Mouse (Mus musculus) CH12.LX (cell line): Measurements from ENCODE around the gene Col19a1. TPM values are rescaled to one million over a fixed set of nuclear protein-coding genes. Genes with fewer than 3 reads are reported as not detected.

Source experiments
- DNase-seq: peaks from one replicate; pipeline ENCODE4 v3.0.0-alpha.2; 2013; ENCODE audit errors: extremely low read depth
- H3K27ac ChIP-seq: 2 replicates; pipeline ENCODE4 v1.5.1; 2012; ENCODE audit warnings: low read depth, mild to moderate bottlenecking, control low read depth, moderate library complexity; ENCODE audit not compliant: insufficient read depth
- H3K27me3 ChIP-seq: replicated peaks from 2 replicates; pipeline ENCODE3; 2012; ENCODE audit warnings: inconsistent platforms
- H3K36me3 ChIP-seq, 2 experiments: replicated peaks in 1 of 2; 2 replicates each; pipeline versions ENCODE3 to v1.6.1; 2012; ENCODE audit warnings: inconsistent platforms in 1 of 2, low read length in 1 of 2, mild to moderate bottlenecking in 1 of 2, mixed read lengths in 1 of 2, moderate library complexity in 1 of 2; ENCODE audit not compliant: control insufficient read depth in 1 of 2, insufficient read depth in 1 of 2
- H3K4me1 ChIP-seq, 2 experiments: 2 replicates each; pipeline ENCODE4 v1.6.1; 2012; ENCODE audit warnings: inconsistent platforms in 1 of 2, moderate library complexity in 1 of 2; ENCODE audit not compliant: insufficient read depth in 2 of 2, control insufficient read depth in 1 of 2
- H3K4me2 ChIP-seq: 2 replicates; pipeline ENCODE4 v1.6.1; 2012; ENCODE audit warnings: low read depth, mild to moderate bottlenecking, control low read depth; ENCODE audit not compliant: poor library complexity, insufficient read depth, severe bottlenecking
- H3K4me3 ChIP-seq, 3 experiments: fragments of 150-350 bp in 1 of 3; sonication (generic) in 1 of 3; replicated peaks in 1 of 3; 2 replicates each; pipeline versions ENCODE3 to v1.5.1; 2011 to 2012; ENCODE audit warnings: low read depth in 2 of 3, low read length in 2 of 3, mild to moderate bottlenecking in 2 of 3, moderate library complexity in 2 of 3, control low read depth in 1 of 3, improper control_type of control experiment in 1 of 3, inconsistent platforms in 1 of 3, mixed read lengths in 1 of 3; ENCODE audit not compliant: poor library complexity in 1 of 3
- H3K79me2 ChIP-seq: replicated peaks from 2 replicates; pipeline ENCODE4 v1.6.1; 2012; ENCODE audit warnings: mild to moderate bottlenecking, moderate library complexity; ENCODE audit not compliant: control insufficient read depth, poor library complexity, insufficient read depth, severe bottlenecking; ENCODE audit errors: extremely low read depth
- H3K9ac ChIP-seq: 2 replicates; pipeline ENCODE4 v1.6.1; 2012; ENCODE audit warnings: low read depth, mild to moderate bottlenecking, control low read depth, moderate library complexity; ENCODE audit not compliant: insufficient read depth
- H3K9me3 ChIP-seq: replicated peaks from 2 replicates; pipeline ENCODE3; 2012; ENCODE audit warnings: low read length, inconsistent platforms, mixed read lengths
- BHLHE40 ChIP-seq: IDR thresholded peaks from 2 replicates; pipeline ENCODE4 v1.6.1; 2011; ENCODE audit warnings: mild to moderate bottlenecking, low read depth, low read length, improper control_type of control experiment
- CHD1 ChIP-seq: IDR thresholded peaks from 2 replicates; pipeline ENCODE4 v1.6.1; 2012; ENCODE audit warnings: low read depth, low read length, improper control_type of control experiment, inconsistent platforms
- CHD2 ChIP-seq: IDR thresholded peaks from 2 replicates; pipeline ENCODE4 v1.6.1; 2011; ENCODE audit warnings: low read length, improper control_type of control experiment
- CTCF ChIP-seq, 2 experiments: IDR thresholded peaks in 1 of 2; conservative IDR thresholded peaks in 1 of 2; 2 replicates each; pipeline ENCODE4 v1.5.1; 2011 to 2012; ENCODE audit warnings: low read depth in 2 of 2, low read length in 2 of 2, improper control_type of control experiment in 1 of 2, inconsistent platforms in 1 of 2, mild to moderate bottlenecking in 1 of 2, moderate library complexity in 1 of 2
- JUN ChIP-seq: IDR thresholded peaks from 2 replicates; pipeline ENCODE4 v1.6.1; 2011; ENCODE audit warnings: low read depth, mild to moderate bottlenecking, low read length, improper control_type of control experiment, moderate library complexity; ENCODE audit not compliant: insufficient read depth
- MAFK ChIP-seq: IDR thresholded peaks from 2 replicates; pipeline ENCODE4 v1.6.1; 2011; ENCODE audit warnings: low read length, improper control_type of control experiment; ENCODE audit not compliant: insufficient replicate concordance
- MEF2A ChIP-seq: IDR thresholded peaks from 2 replicates; pipeline ENCODE4 v1.6.1; 2014; ENCODE audit warnings: low read depth, mild to moderate bottlenecking, inconsistent platforms, low read length, improper control_type of control experiment, borderline replicate concordance
- MYC ChIP-seq: IDR thresholded peaks from 2 replicates; pipeline ENCODE4 v1.6.1; 2011; ENCODE audit warnings: low read depth, mild to moderate bottlenecking, improper control_type of control experiment, low read length
- PAX5 ChIP-seq: IDR thresholded peaks from 2 replicates; pipeline ENCODE4 v1.6.1; 2012; ENCODE audit warnings: low read length, inconsistent platforms, mixed read lengths
- RAD21 ChIP-seq: IDR thresholded peaks from 2 replicates; pipeline ENCODE4 v1.6.1; 2011; ENCODE audit warnings: low read depth, mild to moderate bottlenecking, low read length, improper control_type of control experiment, moderate library complexity
- RCOR1 ChIP-seq: conservative IDR thresholded peaks from 2 replicates; pipeline ENCODE4 v1.6.1; 2012; ENCODE audit warnings: low read depth, mild to moderate bottlenecking, inconsistent platforms, low read length, improper control_type of control experiment
- USF1 ChIP-seq: IDR thresholded peaks from 2 replicates; pipeline ENCODE4 v1.6.1; 2014; ENCODE audit warnings: low read depth, mild to moderate bottlenecking, inconsistent platforms, low read length, improper control_type of control experiment
- ZC3H11A ChIP-seq: IDR thresholded peaks from 2 replicates; pipeline ENCODE4 v1.6.1; 2012; ENCODE audit warnings: low read depth, mild to moderate bottlenecking, inconsistent platforms, low read length, improper control_type of control experiment
- ZKSCAN1 ChIP-seq: IDR thresholded peaks from 2 replicates; pipeline ENCODE4 v1.6.1; 2012; ENCODE audit warnings: low read depth, inconsistent platforms, low read length, improper control_type of control experiment, borderline replicate concordance
- ZNF384 ChIP-seq: IDR thresholded peaks from 2 replicates; pipeline ENCODE4 v1.6.1; 2012; ENCODE audit warnings: low read depth, low read length, improper control_type of control experiment, inconsistent platforms
- dilution Hi-C: fragments of 300-500 bp; cut with MboI; formaldehyde crosslinking; loops from 2 replicates; pipeline ENCODE4 v1.14.3; 2020; ENCODE audit warnings: low sequenced_read_pairs; ENCODE audit not compliant: extremely low pct_unique_long_range_greater_than_20kb, extremely low pct_ligation_motif_present
- in situ Hi-C: fragments of 300-500 bp; cut with MboI; formaldehyde crosslinking; loops from 3 replicates; pipeline ENCODE4 v1.14.3; 2019; ENCODE audit warnings: low sequenced_read_pairs, low pct_ligation_motif_present, low pct_unique_long_range_greater_than_20kb, mixed read lengths
- polyA plus RNA-seq: library from polyadenylated mRNA; unstranded; fragments of >175 nt; gene quantifications from 2 replicates; pipeline ENCODE4 v1.2.1, GENCODE M21; 2012; ENCODE audit warnings: low read depth; ENCODE audit not compliant: insufficient read length
- total RNA-seq, 2 experiments: library from RNA; depleted of rRNA; stranded (reverse); fragments of 300-350 nt in 1 of 2; fragments of >200 nt in 1 of 2; gene quantifications; 2 replicates each; pipeline ENCODE4 v1.2.3; 2012 to 2014

The Col19a1 gene
- total and polyA plus RNA-seq, 3 experiments, result not detected

- no peak overlapping the region for H3K4me2 ChIP-seq
- in situ Hi-C loops (no loop called here), dilution Hi-C loops (no loop called here)
- no peak overlapping the region for H3K9ac ChIP-seq
- H3K79me2 ChIP-seq, result no peaks in the 10 kb centered on the region
- H3K27ac ChIP-seq, result no peak overlapping the region
- H3K36me3 ChIP-seq, result no peaks in the 10 kb centered on the region
- no peak for DNase-seq
- no peaks in the 10 kb centered on the region for H3K9me3 ChIP-seq
- H3K4me3 ChIP-seq, result no peak overlapping the region
- H3K27me3 ChIP-seq, result no peaks in the 10 kb centered on the region
- TF ChIP-seq USF1, result no peak
- no peak for TF ChIP-seq CHD2
- no peak for TF ChIP-seq ZNF384
- no peak for TF ChIP-seq MYC
- no peak for TF ChIP-seq PAX5
- TF ChIP-seq CHD1, result no peak
- TF ChIP-seq ZC3H11A, result no peak
- no peak for TF ChIP-seq BHLHE40
- no peak for TF ChIP-seq JUN
- no peak for TF ChIP-seq ZKSCAN1
- no peak for TF ChIP-seq CTCF (conservative IDR thresholded peaks at IDR 0.05 in 1 of 2, IDR thresholded peaks at IDR 0.05 in 1 of 2; ENCODE audit: low read depth in 2 of 2, low read length in 2 of 2)
- TF ChIP-seq MAFK, result no peak
- no peak for TF ChIP-seq RCOR1
- no peak for TF ChIP-seq RAD21
- peaks cover 0 to 11% of the 10 kb centered on the region in 2 experiments; a peak in 2 of 4 replicates for H3K4me1 ChIP-seq
Measured at GRCm38 (mm10) chr1:24244931-24245330, 342.3 kb downstream of the Col19a1 start.

GRCm38 (mm10) chr1:24240039-24240691 is 347.1 kb downstream of the Col19a1 start:
- no peaks in the 10 kb centered on the region for H3K79me2 ChIP-seq
- TF ChIP-seq BHLHE40 (0 out of 2 replicates have a peak, but pooled peaks have one; percentile 6), MEF2A (no peak)
- TF ChIP-seq, all 38 proteins: peak for 1
- dilution Hi-C loops, result no loop called here
- H3K4me1 ChIP-seq, result no peaks in the 10 kb centered on the region
- no peak for DNase-seq
- no peak overlapping the region for H3K9ac ChIP-seq
- no peak overlapping the region for H3K4me3 ChIP-seq
- no peak overlapping the region for H3K4me2 ChIP-seq
- H3K27ac ChIP-seq, result no peak overlapping the region
- in situ Hi-C loops, result no loop called here
- no peaks in the 10 kb centered on the region for H3K9me3 ChIP-seq
- no peaks in the 10 kb centered on the region for H3K27me3 ChIP-seq
- H3K36me3 ChIP-seq, result no peaks in the 10 kb centered on the region
